Mouse (Mus musculus): ENCODE data around the gene Tenm3.

- no peak for TF ChIP-seq CTCF (IDR thresholded peaks at IDR 0.05; ENCODE audit: low read depth)
- TF ChIP-seq EP300 (IDR thresholded peaks at IDR 0.05; ENCODE audit: low read depth), result no peak
Observed at GRCm38 (mm10) chr8:48797955-48798359, 45.8 kb downstream of the Tenm3 start.
